Mouse (Mus musculus): ENCODE measurements around the gene Pofut1. TPM values are rescaled to one million over a fixed set of nuclear protein-coding genes. Genes with fewer than 3 reads are reported as not detected.
"Not testable (repeated sequence)": the region's sequence is repeated elsewhere in the genome, so short reads cannot be mapped to it uniquely, and the experiment has no call there.

Gene Pofut1
- polyA plus RNA-seq, 1 experiment from 2014 or later: 6.6 TPM

DNA sequence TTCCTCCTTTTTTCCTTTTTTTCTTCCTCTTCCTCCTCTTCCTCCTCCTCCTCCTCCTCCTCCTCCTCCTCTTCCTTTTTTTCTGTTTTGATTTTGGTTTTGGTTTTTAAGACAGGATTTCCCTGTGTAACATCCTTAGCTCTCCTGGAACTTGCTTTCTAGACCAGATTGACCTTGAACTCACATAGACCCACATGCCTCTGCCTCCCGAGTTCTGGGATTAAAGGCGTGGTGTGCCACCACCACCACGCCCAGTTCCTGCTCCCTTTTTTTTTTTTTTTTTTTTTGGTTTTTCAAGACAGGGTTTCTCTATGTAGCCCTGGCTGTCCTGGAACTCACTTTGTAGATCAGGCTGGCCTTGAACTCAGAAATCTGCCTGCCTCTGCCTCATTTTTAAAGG lies 34.2 kb downstream of the Pofut1 start:
- not testable (repeated sequence) for H3K9me3 ChIP-seq (ENCODE audit: control insufficient read depth, low read length); ATAC-seq (ENCODE audit: insufficient number of reproducible peaks, insufficient read depth, low FRiP score, low read depth); H3K4me2 ChIP-seq (ENCODE audit: low read length); H3K4me1 ChIP-seq (ENCODE audit: control insufficient read depth in 2 of 2, insufficient read depth in 2 of 2, low read length in 2 of 2); H3K27me3 ChIP-seq (ENCODE audit: control insufficient read depth, insufficient read depth, low read length); H3K36me3 ChIP-seq (ENCODE audit: control insufficient read depth, insufficient read depth, low read length); H3K9ac ChIP-seq (ENCODE audit: low read length); H3K4me3 ChIP-seq (ENCODE audit: control insufficient read depth in 1 of 2, insufficient read depth in 1 of 2, low read depth in 1 of 2, low read length in 2 of 2); H3K27ac ChIP-seq (replicated peaks in 1 of 2; ENCODE audit: control insufficient read depth in 1 of 2, insufficient read depth in 1 of 2, low read depth in 2 of 2, low read length in 2 of 2)
- 80% methylated on average over 3 of the region's 3 CpGs for WGBS

DNA sequence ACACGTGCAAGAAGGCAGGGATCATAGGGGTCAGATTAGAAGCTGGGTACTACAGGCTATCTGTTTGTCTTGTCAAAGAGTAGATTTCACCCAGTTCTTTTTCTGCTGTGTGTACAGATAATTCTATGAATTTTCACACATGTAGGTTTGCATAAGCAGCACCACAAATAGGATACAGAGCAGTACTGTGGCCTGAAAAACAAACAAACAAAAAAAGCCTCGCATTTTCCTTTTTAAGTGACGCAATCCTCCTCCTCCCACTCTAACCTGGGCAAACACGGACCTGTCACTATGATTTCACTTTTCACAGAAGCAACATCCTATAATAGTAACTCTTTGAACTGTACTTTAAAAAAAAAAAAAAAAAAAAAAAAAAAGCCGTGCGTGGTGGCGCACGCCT lies 35.1 kb downstream of the Pofut1 start:
- WGBS: 89% methylated on average over 8 of the region's 8 CpGs
- no peaks in the 10 kb centered on the region for H3K9me3 ChIP-seq (ENCODE audit: control insufficient read depth, low read length)
- no peak overlapping the region for H3K4me3 ChIP-seq (ENCODE audit: control insufficient read depth in 1 of 2, insufficient read depth in 1 of 2, low read depth in 1 of 2, low read length in 2 of 2)
- H3K27me3 ChIP-seq (ENCODE audit: control insufficient read depth, insufficient read depth, low read length): no peaks in the 10 kb centered on the region
- H3K36me3 ChIP-seq (ENCODE audit: control insufficient read depth, insufficient read depth, low read length): no peaks in the 10 kb centered on the region
- no peak overlapping the region for H3K4me2 ChIP-seq (ENCODE audit: low read length)
- H3K4me1 ChIP-seq (ENCODE audit: control insufficient read depth in 2 of 2, insufficient read depth in 2 of 2, low read length in 2 of 2): no peaks in the 10 kb centered on the region
- H3K9ac ChIP-seq (ENCODE audit: low read length): no peak overlapping the region
- ATAC-seq (ENCODE audit: insufficient number of reproducible peaks, insufficient read depth, low FRiP score, low read depth): no peak
- H3K27ac ChIP-seq (replicated peaks in 1 of 2; ENCODE audit: control insufficient read depth in 1 of 2, insufficient read depth in 1 of 2, low read depth in 2 of 2, low read length in 2 of 2): no peak overlapping the region

DNA sequence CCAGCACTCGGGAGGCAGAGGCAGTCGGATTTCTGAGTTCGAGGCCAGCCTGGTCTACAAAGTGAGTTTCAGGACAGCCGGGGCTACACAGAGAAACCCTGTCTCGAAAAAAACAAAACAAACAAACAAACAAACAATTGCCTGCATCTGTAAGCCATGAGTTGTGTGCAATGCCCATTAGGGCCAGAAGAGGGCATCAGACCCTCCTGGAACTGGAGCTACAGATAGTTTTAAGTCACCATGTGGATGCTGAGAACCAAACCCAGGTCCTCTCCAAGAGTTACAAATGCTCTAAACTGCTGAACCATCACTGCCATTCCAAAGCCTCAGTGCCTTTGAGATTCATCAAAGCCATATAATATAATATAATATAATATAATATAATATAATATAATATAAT lies 35.5 kb downstream of the Pofut1 start:
- not testable (repeated sequence) for H3K4me3 ChIP-seq (ENCODE audit: control insufficient read depth in 1 of 2, insufficient read depth in 1 of 2, low read depth in 1 of 2, low read length in 2 of 2); ATAC-seq (ENCODE audit: insufficient number of reproducible peaks, insufficient read depth, low FRiP score, low read depth)

DNA sequence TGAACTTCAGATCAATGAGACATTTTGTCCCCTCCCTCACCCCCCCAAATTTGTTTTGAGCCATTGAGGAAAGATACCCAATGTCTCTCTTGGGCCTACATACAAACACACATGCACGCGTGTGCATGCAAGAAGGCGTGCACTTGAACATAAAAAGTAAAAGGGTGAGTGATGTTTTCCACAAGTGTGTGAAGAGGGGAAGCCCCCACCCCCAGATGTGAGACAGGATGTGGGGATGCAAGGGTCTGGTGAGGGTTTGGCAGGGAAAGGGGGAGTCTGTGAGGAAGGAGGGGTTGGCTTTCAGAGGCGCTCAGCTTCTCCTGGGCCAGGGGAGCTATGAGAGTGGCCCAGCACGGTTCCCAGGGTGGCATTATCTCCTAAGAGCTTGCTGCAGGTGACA lies 37.0 kb downstream of the Pofut1 start:
- Histone ChIP-seq H3K4me3 (ENCODE audit: control insufficient read depth in 1 of 2, insufficient read depth in 1 of 2, low read depth in 1 of 2, low read length in 2 of 2) (no peak overlapping the region), H3K27ac (replicated peaks in 1 of 2; ENCODE audit: control insufficient read depth in 1 of 2, insufficient read depth in 1 of 2, low read depth in 2 of 2, low read length in 2 of 2) (no peak overlapping the region), H3K27me3 (ENCODE audit: control insufficient read depth, insufficient read depth, low read length) (no peaks in the 10 kb centered on the region), H3K36me3 (ENCODE audit: control insufficient read depth, insufficient read depth, low read length) (no peaks in the 10 kb centered on the region), H3K4me2 (ENCODE audit: low read length) (no peak overlapping the region), H3K4me1 (ENCODE audit: control insufficient read depth in 2 of 2, insufficient read depth in 2 of 2, low read length in 2 of 2) (no peaks in the 10 kb centered on the region), H3K9ac (ENCODE audit: low read length) (no peak overlapping the region), H3K9me3 (ENCODE audit: control insufficient read depth, low read length) (no peaks in the 10 kb centered on the region)
- 80% methylated on average over 5 of the region's 5 CpGs for WGBS
- no peak for ATAC-seq (ENCODE audit: insufficient number of reproducible peaks, insufficient read depth, low FRiP score, low read depth)

More for the DNA sequence above, 35.5 kb downstream of the Pofut1 start:
- not testable (repeated sequence) for H3K36me3 ChIP-seq (ENCODE audit: control insufficient read depth, insufficient read depth, low read length); H3K9ac ChIP-seq (ENCODE audit: low read length); H3K27ac ChIP-seq (replicated peaks in 1 of 2; ENCODE audit: control insufficient read depth in 1 of 2, insufficient read depth in 1 of 2, low read depth in 2 of 2, low read length in 2 of 2); H3K4me1 ChIP-seq (ENCODE audit: control insufficient read depth in 2 of 2, insufficient read depth in 2 of 2, low read length in 2 of 2); H3K9me3 ChIP-seq (ENCODE audit: control insufficient read depth, low read length); H3K27me3 ChIP-seq (ENCODE audit: control insufficient read depth, insufficient read depth, low read length); H3K4me2 ChIP-seq (ENCODE audit: low read length)
- 90% methylated on average over 5 of the region's 5 CpGs for WGBS

DNA sequence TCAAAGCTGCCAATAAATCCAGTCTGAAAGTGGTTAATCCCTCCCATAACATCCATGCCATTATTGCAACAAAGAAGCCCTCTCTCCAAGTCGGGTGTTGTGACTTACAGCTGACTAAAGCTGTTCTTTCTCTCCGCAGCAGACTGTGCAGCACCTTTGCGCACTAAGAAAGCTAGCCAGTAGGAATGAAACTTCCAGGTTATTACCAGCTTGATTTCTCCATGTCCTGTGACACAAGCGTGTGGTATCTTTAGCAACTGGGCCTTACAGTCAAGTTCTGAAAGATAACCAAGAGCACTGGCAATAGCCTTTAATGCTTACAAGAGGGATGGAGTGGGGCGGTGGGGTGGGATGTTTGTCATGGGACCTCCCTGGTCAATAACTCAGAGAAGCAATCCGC lies 42.6 kb downstream of the Pofut1 start:
- no peak overlapping the region for H3K4me2 ChIP-seq (ENCODE audit: low read length)
- ATAC-seq (ENCODE audit: insufficient number of reproducible peaks, insufficient read depth, low FRiP score, low read depth): no peak
- no peaks in the 10 kb centered on the region for H3K27me3 ChIP-seq (ENCODE audit: control insufficient read depth, insufficient read depth, low read length)
- H3K9me3 ChIP-seq (ENCODE audit: control insufficient read depth, low read length): no peaks in the 10 kb centered on the region
- no peaks in the 10 kb centered on the region for H3K36me3 ChIP-seq (ENCODE audit: control insufficient read depth, insufficient read depth, low read length)
- no peak overlapping the region for H3K27ac ChIP-seq (replicated peaks in 1 of 2; ENCODE audit: control insufficient read depth in 1 of 2, insufficient read depth in 1 of 2, low read depth in 2 of 2, low read length in 2 of 2)
- H3K9ac ChIP-seq (ENCODE audit: low read length): no peak overlapping the region
- H3K4me3 ChIP-seq (ENCODE audit: control insufficient read depth in 1 of 2, insufficient read depth in 1 of 2, low read depth in 1 of 2, low read length in 2 of 2): no peak overlapping the region
- WGBS: 87% methylated on average over 6 of the region's 6 CpGs
- peaks cover 0 to 6% of the 10 kb centered on the region in 2 experiments; a peak in 1 of 4 replicates for H3K4me1 ChIP-seq (ENCODE audit: control insufficient read depth in 2 of 2, insufficient read depth in 2 of 2, low read length in 2 of 2)

DNA sequence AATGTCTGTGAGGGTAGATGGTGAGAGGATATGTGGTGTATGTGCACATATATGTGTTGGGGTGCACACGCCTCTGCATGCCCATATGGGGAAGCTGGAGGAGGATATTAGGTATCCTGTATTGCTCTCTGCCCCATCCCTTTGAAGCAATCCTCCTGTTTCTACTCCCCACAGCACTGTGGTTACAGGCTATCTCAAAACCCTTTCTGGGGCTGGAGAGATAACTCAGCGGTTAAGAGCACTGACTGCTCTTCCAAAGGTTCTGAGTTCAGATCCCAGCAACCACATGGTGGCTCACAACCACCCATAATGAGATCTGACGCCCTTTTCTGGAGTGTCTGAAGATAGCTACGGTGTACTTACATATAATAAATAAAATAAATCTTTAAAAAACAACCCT lies 45.2 kb downstream of the Pofut1 start:
- Histone ChIP-seq H3K36me3 (ENCODE audit: control insufficient read depth, insufficient read depth, low read length) (no peaks in the 10 kb centered on the region), H3K27me3 (ENCODE audit: control insufficient read depth, insufficient read depth, low read length) (no peaks in the 10 kb centered on the region), H3K9me3 (ENCODE audit: control insufficient read depth, low read length) (no peaks in the 10 kb centered on the region), H3K4me1 (ENCODE audit: control insufficient read depth in 2 of 2, insufficient read depth in 2 of 2, low read length in 2 of 2) (peaks cover 5 to 6% of the 10 kb centered on the region in 2 experiments; a peak in 2 of 4 replicates), H3K4me2 (ENCODE audit: low read length) (no peak overlapping the region), H3K4me3 (ENCODE audit: control insufficient read depth in 1 of 2, insufficient read depth in 1 of 2, low read depth in 1 of 2, low read length in 2 of 2) (no peak overlapping the region), H3K9ac (ENCODE audit: low read length) (no peak overlapping the region), H3K27ac (replicated peaks in 1 of 2; ENCODE audit: control insufficient read depth in 1 of 2, insufficient read depth in 1 of 2, low read depth in 2 of 2, low read length in 2 of 2) (no peak overlapping the region)
- 83% methylated on average over 4 of the region's 4 CpGs for WGBS
- ATAC-seq (ENCODE audit: insufficient number of reproducible peaks, insufficient read depth, low FRiP score, low read depth): no peak

DNA sequence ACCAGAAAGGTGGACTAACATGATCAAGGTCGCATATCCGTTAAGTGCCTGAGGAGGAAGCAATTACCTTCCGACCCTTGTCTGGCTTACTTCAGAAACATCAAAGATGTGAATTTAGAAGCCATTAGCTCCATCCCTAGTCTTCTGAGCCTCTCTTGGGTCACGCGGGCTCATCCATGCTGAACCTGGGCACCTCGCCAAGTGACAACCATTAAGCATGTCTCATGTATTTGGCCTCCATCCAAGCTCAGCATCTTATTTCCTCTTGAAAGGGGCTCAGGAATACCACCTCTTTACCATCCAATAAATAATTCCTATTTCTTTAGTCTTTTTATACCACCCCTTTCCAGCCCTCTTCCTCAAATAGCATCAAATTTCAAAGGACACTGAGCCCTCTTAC lies 46.5 kb downstream of the Pofut1 start:
- Histone ChIP-seq H3K27me3 (ENCODE audit: control insufficient read depth, insufficient read depth, low read length) (no peaks in the 10 kb centered on the region), H3K4me1 (ENCODE audit: control insufficient read depth in 2 of 2, insufficient read depth in 2 of 2, low read length in 2 of 2) (peaks cover 12% of the 10 kb centered on the region in 2 experiments), H3K36me3 (ENCODE audit: control insufficient read depth, insufficient read depth, low read length) (no peaks in the 10 kb centered on the region), H3K4me2 (ENCODE audit: low read length) (no peak overlapping the region), H3K4me3 (ENCODE audit: control insufficient read depth in 1 of 2, insufficient read depth in 1 of 2, low read depth in 1 of 2, low read length in 2 of 2) (no peak overlapping the region), H3K27ac (replicated peaks in 1 of 2; ENCODE audit: control insufficient read depth in 1 of 2, insufficient read depth in 1 of 2, low read depth in 2 of 2, low read length in 2 of 2) (no peak overlapping the region), H3K9ac (ENCODE audit: low read length) (no peak overlapping the region), H3K9me3 (ENCODE audit: control insufficient read depth, low read length) (no peaks in the 10 kb centered on the region)
- 42% methylated on average over 6 of the region's 6 CpGs for WGBS
- no peak for ATAC-seq (ENCODE audit: insufficient number of reproducible peaks, insufficient read depth, low FRiP score, low read depth)
